Mouse (Mus musculus) layer of hippocampus, postnatal 36 days (tissue): ENCODE measurements around the gene Stx17. TPM values are rescaled to one million over a fixed set of nuclear protein-coding genes. Genes with fewer than 3 reads are reported as not detected.

Source experiments
- DNase-seq, 2 experiments: peaks; one replicate each; pipeline ENCODE4 v3.0.0; 2022
- microRNA-seq, 2 experiments: library from miRNA; unstranded; fragments of <30 nt; microRNA quantifications; one replicate each; pipeline ENCODE4 v1.2.0; 2021
- total RNA-seq, 2 experiments: library from RNA; stranded (reverse); gene quantifications; 2 replicates each; pipeline ENCODE4 v1.2.3; 2021

Gene Stx17
- total RNA-seq, 2 experiments from 2014 or later: 17.5 to 20.6 TPM

DNA sequence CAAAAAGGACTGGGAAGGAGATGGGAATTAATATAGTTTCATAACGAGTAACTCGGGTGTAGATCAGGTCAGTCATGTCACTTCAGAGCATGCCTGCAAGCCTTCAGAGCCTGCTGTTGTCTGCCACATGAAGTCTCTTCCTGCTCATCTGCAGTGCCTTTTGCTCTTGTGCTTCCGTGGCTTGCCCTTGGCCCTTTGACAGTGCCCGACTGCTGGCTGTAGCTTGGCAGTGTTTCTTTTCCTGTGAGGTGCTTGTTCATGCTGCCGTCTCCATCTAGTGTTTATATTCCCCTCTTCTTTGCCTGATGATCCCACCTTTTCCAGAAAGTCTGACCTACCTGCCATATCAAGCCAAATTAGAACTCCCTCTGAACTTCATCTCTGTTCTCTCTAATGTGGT lies 39.1 kb downstream of the Stx17 start:
- DNase-seq: no peak

DNA sequence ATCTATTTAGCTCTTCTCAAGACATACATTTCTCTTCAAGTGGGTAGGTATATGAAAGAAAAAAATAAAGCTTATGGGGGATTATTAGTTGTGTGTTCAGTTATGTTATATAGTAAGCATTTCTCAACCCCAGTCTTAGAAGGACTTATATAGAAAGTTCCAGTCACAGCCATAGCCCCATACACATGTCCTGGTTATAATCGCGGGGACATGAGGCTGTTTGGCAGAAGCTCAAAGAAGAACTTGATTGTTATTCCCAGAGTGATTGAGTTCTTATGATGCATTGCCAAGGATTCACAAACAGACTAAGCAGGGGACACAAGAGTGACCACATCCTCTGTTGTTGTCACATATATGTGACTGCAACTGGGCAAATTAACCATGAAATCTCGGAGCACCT lies 51.0 kb downstream of the Stx17 start:
- DNase-seq: no peak

DNA sequence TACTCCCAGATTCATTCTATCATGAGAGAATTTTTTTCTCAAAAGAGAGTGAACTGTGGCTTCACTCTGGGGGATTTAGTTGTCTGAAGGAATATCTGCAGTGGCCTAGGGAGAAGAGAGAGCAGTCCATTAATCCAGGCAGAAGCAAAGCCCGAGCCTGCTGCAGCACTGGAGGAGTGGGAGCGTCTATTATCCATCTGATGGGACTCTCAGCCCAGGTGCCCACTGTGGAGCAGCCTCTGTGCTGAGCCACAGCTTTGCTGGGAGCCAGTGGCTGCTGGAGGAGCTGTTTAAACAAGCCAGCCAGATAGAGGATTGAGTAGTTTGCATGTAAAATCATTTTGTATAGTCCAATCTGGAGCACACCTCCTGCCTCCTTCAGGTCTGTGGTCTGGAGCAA lies 56.2 kb downstream of the Stx17 start:
- DNase-seq: no peak

DNA sequence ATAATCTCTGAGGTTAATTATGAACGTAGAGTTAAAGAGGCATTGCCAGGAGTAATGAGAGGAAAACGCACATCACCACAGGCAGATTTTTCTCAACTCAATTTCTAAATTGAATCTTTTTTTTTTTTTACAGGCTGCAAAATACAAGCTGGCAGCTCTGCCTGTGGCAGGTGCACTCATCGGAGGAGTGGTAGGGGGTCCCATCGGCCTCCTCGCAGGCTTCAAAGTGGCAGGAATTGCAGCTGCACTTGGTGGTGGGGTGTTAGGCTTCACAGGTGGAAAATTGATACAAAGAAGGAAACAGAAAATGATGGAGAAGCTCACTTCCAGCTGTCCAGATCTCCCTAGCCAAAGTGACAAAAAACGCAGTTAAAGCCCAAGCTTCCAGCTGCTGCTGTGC lies 56.7 kb downstream of the Stx17 start:
- no peak for DNase-seq

DNA sequence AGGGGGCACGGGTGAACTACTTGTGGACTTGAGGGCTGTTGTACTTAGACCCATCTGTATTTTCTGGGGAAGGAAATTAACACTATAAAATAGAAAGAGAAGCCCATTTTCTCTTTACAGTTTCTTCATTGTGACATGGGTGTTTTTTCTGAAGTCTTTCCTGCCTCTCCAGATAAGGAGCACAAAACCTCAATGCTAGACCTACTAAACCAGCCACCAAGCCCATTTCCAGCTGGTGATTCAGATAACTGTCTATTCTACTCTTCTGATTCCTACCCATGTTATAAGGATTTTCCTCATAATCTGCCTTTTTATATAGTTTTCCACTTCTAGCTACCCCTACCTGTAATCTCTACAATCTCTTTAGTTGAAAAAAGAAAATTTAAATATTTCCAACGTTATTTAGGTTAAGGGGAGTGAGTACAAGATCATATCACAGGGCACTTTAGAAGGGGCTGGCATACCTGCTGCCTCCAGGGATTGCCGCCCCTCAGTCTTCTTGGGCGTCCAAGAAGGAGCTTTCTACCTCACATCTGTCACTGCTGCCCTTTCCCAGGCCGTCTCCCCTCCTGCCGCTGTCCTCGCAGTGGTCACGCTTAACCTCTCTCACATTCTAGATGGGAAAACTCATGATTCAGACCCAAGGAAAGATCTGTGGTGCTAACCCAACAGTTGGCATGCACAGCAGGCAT lies 57.5 kb downstream of the Stx17 start:
- no peak for DNase-seq

DNA sequence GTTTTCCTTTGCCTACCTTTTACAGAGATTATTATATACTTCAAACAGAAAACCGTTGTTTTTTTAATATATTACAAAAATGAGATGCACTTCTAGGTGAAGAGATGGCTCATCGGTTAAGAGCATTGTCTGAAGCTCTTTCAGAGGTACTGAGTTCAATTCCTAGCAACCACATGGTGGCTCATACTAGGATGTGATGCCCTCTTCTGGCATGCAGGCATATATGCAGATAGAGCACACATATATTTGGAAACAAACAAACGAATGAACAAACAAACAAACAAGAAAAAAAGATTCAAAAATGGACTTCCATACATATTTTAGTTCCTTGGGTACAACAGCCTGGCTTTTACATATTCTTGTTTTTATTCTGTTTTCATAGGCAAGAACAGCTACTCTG lies 73.2 kb downstream of the Stx17 start:
- no peak for DNase-seq

DNA sequence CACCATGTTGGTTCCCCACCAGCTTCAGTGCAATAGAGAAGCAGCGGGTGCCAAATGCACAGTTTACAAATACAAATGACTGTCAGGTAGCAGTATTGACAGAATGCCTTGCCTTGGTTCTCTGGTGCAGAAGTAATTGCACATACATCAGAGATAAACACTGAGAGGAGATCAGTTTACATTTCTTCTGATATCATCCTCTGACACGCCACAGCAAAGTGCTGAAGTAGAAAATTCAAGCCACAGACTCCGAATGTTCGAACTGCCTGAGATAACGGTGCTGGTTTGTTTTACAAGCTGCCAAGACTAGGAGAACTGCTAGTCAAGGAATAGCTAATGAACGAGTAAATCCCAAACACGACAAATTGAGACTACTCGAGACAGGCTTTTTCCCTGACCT lies 73.7 kb downstream of the Stx17 start:
- no peak for DNase-seq

DNA sequence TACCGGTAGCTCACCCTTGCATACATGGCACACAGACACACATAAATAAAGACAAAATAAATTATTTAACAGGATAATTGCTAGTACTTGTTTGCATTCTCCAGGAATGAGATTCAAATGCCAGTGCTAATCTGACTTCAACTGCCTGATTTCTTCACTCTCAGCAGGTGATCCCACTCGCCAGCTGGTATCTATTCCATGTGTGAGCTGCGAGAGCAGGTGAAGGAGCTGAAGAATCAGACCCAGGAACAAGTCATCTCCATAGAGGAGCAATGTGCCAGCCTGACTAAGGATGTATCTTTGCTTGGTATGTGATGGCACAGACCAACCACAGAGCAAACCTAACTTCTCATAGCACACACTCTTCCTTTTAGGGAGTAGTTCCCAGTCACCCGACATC lies 78.8 kb downstream of the Stx17 start:
- DNase-seq: no peak

DNA sequence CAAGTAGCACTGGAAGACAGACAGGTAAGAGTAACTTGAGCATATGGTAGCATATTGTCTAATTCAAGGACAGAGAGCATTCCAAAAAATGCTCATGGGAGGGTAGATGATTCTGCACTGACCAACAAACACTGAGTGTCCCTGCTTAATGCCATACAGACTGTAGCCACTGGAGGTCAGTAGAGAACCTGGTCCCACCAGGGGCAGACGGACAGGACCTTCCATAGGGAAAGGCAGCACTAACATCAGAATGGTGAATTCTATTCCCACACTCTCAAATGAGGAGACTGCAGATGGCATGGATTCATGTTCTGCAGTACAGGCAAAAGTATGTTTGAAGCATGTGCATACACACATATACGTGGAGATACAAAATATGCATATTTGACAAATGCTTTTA lies 100.5 kb downstream of the Stx17 start:
- DNase-seq: peak; percentile 16 to 50

DNA sequence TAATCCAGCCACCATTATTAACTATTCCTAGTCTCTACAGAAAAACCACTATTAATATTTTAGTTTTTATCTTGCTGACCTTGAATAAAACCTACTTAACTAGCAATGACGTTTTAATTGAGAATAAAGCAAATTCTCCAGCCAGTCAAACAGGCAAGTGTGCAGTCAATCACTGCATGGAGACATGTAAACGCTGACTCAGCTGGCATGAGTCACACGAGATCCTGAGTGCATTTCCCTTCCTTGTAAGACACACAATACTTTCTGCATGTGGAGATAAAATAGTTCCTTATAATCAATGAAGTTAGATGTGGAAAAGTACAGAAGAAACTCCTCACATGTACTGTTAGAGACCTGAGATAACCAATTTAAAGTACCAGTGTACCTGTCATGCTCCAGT lies 100.9 kb downstream of the Stx17 start:
- no peak for DNase-seq

DNA sequence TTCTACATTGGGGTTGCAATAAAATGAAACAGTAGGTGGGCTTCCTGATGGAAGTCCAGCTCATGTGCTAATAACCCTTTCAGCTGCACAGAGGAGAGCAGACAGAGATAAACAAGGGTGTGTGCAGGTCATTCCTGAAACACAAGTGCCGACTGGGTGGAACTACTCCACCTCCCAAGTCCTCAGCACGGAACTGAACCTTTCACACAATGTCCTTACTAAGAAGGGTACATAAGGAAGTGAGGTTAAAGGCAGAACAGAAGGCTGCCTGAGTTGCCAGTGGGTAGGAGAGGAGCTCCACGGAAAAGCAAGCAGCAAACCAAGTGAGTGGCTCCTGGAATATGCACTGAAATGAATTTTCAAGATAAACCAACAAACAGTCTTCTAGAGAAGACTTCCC lies 102.1 kb downstream of the Stx17 start:
- DNase-seq: no peak

Small RNAs within 50 kb of the gene (microRNA-seq; reads per million reads assigned to microRNA genes)
- 0 reads per million in 2 experiments for gene Mir1958

Other genes starting within 250 kb of the Stx17 start
- 10 to 100 TPM; 61.9 to 74.0 TPM for gene Nr4a3, start 79.8 kb upstream of the Stx17 start, total RNA-seq
- gene Erp44, start 154.6 kb downstream of the Stx17 start, total RNA-seq: 10 to 100 TPM; 35.5 to 37.2 TPM
- gene Invs, start 154.8 kb downstream of the Stx17 start, total RNA-seq: 10 to 100 TPM; 13.3 to 15.5 TPM